Mouse (Mus musculus): ENCODE measurements at regions not wholly inside any gene's neighbourhood (a gene's known extent, or its start where the extent isn't known, plus 50 kb on each side); places are given as distances from the start of the nearest gene placed in this dataset.

DNA sequence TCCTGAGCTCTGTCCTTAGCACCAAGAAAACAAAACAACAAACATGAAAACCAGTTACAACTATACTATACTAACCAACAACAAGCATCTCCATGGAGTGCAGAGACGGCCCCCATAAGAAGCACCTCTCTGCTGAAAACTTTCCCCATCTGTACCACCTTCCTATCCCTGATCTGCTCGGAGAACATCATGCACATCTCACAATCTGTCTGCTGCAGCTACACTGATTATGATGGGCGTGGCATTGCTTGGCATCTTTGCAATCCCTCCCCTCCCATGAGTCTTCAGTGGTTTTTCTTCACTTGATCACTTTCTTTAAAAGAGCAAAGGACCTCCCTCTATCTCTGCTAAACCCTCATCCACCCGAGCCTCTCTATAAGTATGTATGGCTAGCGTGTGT lies 55.5 kb upstream of the Lta4h start:
- H3K36me3 ChIP-seq (replicated peaks; ENCODE audit: control insufficient read depth, insufficient read depth, low read length), result no peaks in the 10 kb centered on the region
- no peak overlapping the region for H3K4me3 ChIP-seq (ENCODE audit: low read depth, low read length)
- no peak overlapping the region for H3K9ac ChIP-seq (replicated peaks; ENCODE audit: low read depth, low read length)
- no peak for ATAC-seq (ENCODE audit: insufficient read depth, low read depth)
- DNase-seq (ENCODE audit: low spot score), result no peak
- 77% methylated on average over 5 of the region's 5 CpGs for WGBS
- no peaks in the 10 kb centered on the region for H3K27me3 ChIP-seq (ENCODE audit: control insufficient read depth, insufficient read depth, low read length)
- H3K27ac ChIP-seq (ENCODE audit: low read depth), result no peak overlapping the region
- no peaks in the 10 kb centered on the region for H3K4me1 ChIP-seq (ENCODE audit: control insufficient read depth, insufficient read depth)
- H3K4me2 ChIP-seq (ENCODE audit: low read depth, low read length), result no peak overlapping the region
- no peak for TF ChIP-seq CTCF (IDR thresholded peaks at IDR 0.05; ENCODE audit: low read depth)
- TF ChIP-seq EP300 (IDR thresholded peaks at IDR 0.05; ENCODE audit: low read depth), result no peak
- no peaks in the 10 kb centered on the region for H3K9me3 ChIP-seq (replicated peaks; ENCODE audit: control insufficient read depth, low read length)

DNA sequence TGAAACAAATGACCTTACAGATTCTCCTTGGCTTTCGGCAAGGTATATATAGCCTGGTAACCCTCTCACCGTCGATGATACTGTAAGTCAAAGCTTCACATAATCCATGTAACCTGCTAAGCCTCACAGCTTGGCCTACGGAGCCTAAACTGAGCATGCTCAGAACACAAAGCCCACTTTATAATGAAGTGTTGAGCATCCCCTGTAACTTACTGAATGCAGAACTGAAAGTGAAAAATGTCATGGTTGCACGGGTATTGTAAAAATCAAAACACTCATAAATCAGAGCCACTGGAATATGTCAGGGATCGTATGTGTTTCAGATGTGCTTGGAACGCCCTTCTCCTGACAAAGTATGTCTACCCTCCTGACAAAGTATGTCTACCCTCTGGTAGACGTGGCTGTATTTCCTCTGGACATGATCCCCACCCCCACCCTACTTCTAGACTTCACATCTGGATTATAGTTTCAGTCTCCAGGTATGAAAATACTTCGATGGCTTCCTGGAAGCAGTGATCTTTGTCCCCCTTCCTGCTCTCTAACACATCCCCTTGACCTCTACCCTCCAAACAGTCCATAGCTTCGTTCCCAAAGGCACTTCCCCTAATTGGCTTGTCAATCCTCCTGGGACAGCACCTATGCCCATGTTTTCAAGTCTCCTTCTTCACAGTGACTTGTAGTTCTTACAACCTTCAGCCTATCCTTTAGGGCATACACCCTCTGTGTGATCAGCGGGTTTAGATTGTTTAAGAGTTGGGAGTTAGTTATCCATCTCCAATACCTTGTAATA lies 54.5 kb upstream of the Lta4h start:
- TF ChIP-seq EP300 (IDR thresholded peaks at IDR 0.05; ENCODE audit: low read depth), result no peak
- DNase-seq (ENCODE audit: low spot score), result no peak
- ATAC-seq (ENCODE audit: insufficient read depth, low read depth), result no peak

DNA sequence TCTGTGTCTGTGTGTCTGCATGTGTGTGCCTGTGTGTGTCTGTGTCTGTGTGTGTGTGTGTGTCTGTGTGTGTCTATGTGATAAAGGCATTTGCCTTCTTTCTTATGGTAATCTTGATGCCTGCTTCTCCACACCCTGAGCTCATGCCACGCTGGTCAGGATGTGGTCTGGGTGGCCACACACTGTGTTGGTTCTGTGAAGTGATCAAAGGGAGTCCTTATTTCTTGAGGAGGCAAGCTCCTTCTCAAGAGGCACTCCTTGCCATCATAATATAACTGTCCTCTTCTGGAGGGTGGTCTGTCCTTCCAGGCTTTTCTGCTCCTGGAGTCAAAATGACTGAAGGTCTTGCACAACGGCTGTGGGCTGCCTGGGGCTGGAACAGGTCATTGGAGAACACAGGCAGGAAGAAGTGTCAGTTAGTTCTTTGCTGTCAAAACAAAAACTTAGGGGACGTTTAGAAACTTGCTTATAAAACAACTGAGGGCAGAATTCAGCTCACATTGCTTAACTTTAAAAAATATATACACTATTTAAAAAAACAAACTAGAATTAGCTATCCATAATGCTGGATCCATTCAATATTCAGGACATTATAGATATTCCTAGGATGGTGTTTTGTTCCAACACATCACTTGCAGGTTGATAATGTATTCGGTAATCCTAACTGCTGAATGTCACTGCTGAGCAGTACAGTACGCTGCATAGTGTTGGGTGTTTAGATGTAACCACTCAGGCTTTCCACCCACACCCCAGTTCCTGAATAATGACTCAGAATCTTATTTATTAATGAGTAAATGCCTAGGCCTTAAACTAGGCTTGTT lies 50.3 kb upstream of the Lta4h start:
- no peak overlapping the region for H3K4me3 ChIP-seq (ENCODE audit: low read depth, low read length)
- H3K27ac ChIP-seq (ENCODE audit: low read depth), result no peak overlapping the region
- TF ChIP-seq EP300 (IDR thresholded peaks at IDR 0.05; ENCODE audit: low read depth) (no peak), CTCF (IDR thresholded peaks at IDR 0.05; ENCODE audit: low read depth) (no peak)
- no peak overlapping the region for H3K4me2 ChIP-seq (ENCODE audit: low read depth, low read length)
- no peaks in the 10 kb centered on the region for H3K4me1 ChIP-seq (ENCODE audit: control insufficient read depth, insufficient read depth)
- no peaks in the 10 kb centered on the region for H3K36me3 ChIP-seq (replicated peaks; ENCODE audit: control insufficient read depth, insufficient read depth, low read length)
- DNase-seq (ENCODE audit: low spot score), result no peak
- no peak for ATAC-seq (ENCODE audit: insufficient read depth, low read depth)
- no peaks in the 10 kb centered on the region for H3K27me3 ChIP-seq (ENCODE audit: control insufficient read depth, insufficient read depth, low read length)
- H3K9ac ChIP-seq (replicated peaks; ENCODE audit: low read depth, low read length), result no peak overlapping the region
- WGBS, result 59% methylated on average over 5 of the region's 5 CpGs
- no peaks in the 10 kb centered on the region for H3K9me3 ChIP-seq (replicated peaks; ENCODE audit: control insufficient read depth, low read length)

More for the DNA sequence above, 54.5 kb upstream of the Lta4h start:
- Histone ChIP-seq H3K27me3 (ENCODE audit: control insufficient read depth, insufficient read depth, low read length) (no peaks in the 10 kb centered on the region), H3K4me1 (ENCODE audit: control insufficient read depth, insufficient read depth) (no peaks in the 10 kb centered on the region), H3K36me3 (replicated peaks; ENCODE audit: control insufficient read depth, insufficient read depth, low read length) (no peaks in the 10 kb centered on the region), H3K4me2 (ENCODE audit: low read depth, low read length) (no peak overlapping the region), H3K27ac (ENCODE audit: low read depth) (no peak overlapping the region), H3K4me3 (ENCODE audit: low read depth, low read length) (no peak overlapping the region), H3K9me3 (replicated peaks; ENCODE audit: control insufficient read depth, low read length) (no peaks in the 10 kb centered on the region), H3K9ac (replicated peaks; ENCODE audit: low read depth, low read length) (no peak overlapping the region)
- WGBS, result 70% methylated on average over 11 of the region's 11 CpGs
